19 mouse cellular contexts compared by ENCODE assay signal in genomic region chr1:156076474-156076873, GRCm38 (mm10). TPM values are rescaled to one million over a fixed set of nuclear protein-coding genes. Genes with fewer than 3 reads are reported as not detected.
DNase-seq lines count a peak whose midpoint lies in the region; ATAC-seq and TF ChIP-seq lines count a peak whose summit lies in the region.
"Had no signal": no experiment of that assay in that cellular context is flagged by ENCODE, and none has a peak within 500 bp of the region (broad histone marks: within the 10 kb centered on the region; RNA-seq: fewer than 3 reads in every experiment).

No protein-coding gene starts in this region.

- peaks cover 0 to 5% of the 10 kb centered on the region in 2 experiments; a peak in 1 of 4 replicates for H3K4me1 ChIP-seq in MEL (ENCODE audit: control insufficient read depth in 1 of 2, insufficient read depth in 2 of 2, low read length in 2 of 2)
- H3K4me1 ChIP-seq in kidney, adult 2 months (ENCODE audit: control insufficient read depth, insufficient read depth, low read length): 0 out of 2 replicates have a peak, but pooled peaks cover 3% of the 10 kb centered on the region
- H3K4me1 ChIP-seq: midbrain, embryonic 13.5 days; neural tube, embryonic 13.5 days had no signal

- no peak for TF ChIP-seq RAD21 in MEL (IDR thresholded peaks at IDR 0.05; ENCODE audit: low read depth, low read length)

- no peak for TF ChIP-seq CTCF in MEL (IDR thresholded peaks at IDR 0.05 in 2 of 3, conservative IDR thresholded peaks at IDR 0.05 in 1 of 3; ENCODE audit: control insufficient read depth in 1 of 3, insufficient read depth in 1 of 3, low read depth in 2 of 3, low read length in 3 of 3, poor library complexity in 1 of 3, severe bottlenecking in 1 of 3)
- no peak for TF ChIP-seq CTCF in kidney, adult 2 months (conservative IDR thresholded peaks at IDR 0.05; ENCODE audit: insufficient read depth, insufficient read length, low read depth, low read length)
- no peak for TF ChIP-seq CTCF in left cerebral cortex, adult 2 months (IDR thresholded peaks at IDR 0.05)

- WGBS in kidney, adult 2 months: 64% methylated on average over 4 of the region's 4 CpGs

- TF ChIP-seq EP300 in MEL (IDR thresholded peaks at IDR 0.05; ENCODE audit: low read depth in 1 of 2, low read length in 2 of 2): no peak

- H3K27me3 ChIP-seq in MEL (ENCODE audit: control insufficient read depth in 1 of 2, insufficient read depth in 2 of 2, low read length in 2 of 2): no peaks in the 10 kb centered on the region
- H3K27me3 ChIP-seq in kidney, adult 2 months (replicated peaks; ENCODE audit: control insufficient read depth, insufficient read depth, low read length): no peaks in the 10 kb centered on the region
- H3K27me3 ChIP-seq: liver, embryonic 13.5 days; midbrain, embryonic 13.5 days; neural tube, embryonic 13.5 days had no signal

- H3K9me3 ChIP-seq in MEL (replicated peaks; ENCODE audit: insufficient read depth, low read length): no peaks in the 10 kb centered on the region
- H3K9me3 ChIP-seq: liver, embryonic 13.5 days; midbrain, embryonic 13.5 days; neural tube, embryonic 13.5 days had no signal

- DNase-seq in CD4-positive, CD25-positive, alpha-beta regulatory T cell, adult 2 months (ENCODE audit: low read depth, low spot score): peak; percentile 21
- DNase-seq in MEL (ENCODE audit: low read depth, low spot score): peak; percentile 51
- peak; percentile 76 for DNase-seq in thymus, postnatal 14 days
- DNase-seq in kidney, adult 2 months: no peak
- no peak for DNase-seq in left cerebral cortex, adult 2 months (ENCODE audit: extremely low spot score in 1 of 2, low spot score in 2 of 2)
- DNase-seq in heart, adult 9 months (ENCODE audit: low spot score in 2 of 2): no peak
- DNase-seq: adrenal gland, postnatal 10 days; cerebellum, postnatal 10 days; heart, postnatal 14 days; kidney, postnatal 10 days; left cerebral cortex, postnatal 4 days; liver, embryonic 13.5 days had no signal

- ATAC-seq in CD4-positive, CD25-positive, alpha-beta regulatory T cell, adult 4 months: no peak
- peak; percentile 51 for ATAC-seq in megakaryocyte, adult 5-6 weeks (ENCODE audit: poor library complexity, severe bottlenecking)
- ATAC-seq: inflammation-experienced regulatory T-cells, adult 6 months; lung, postnatal 0 days; midbrain, embryonic 13.5 days had no signal

- no peaks in the 10 kb centered on the region for H3K79me2 ChIP-seq in MEL (ENCODE audit: control insufficient read depth, insufficient read depth, low read length, poor library complexity)

- intact Hi-C loops in left cerebral cortex, adult 2 months (cut with DNase I): no loop called here

- H3K27ac ChIP-seq in MEL (ENCODE audit: control insufficient read depth, low read depth, low read length): no peak overlapping the region
- H3K27ac ChIP-seq in kidney, adult 2 months (ENCODE audit: insufficient read depth, low read depth, low read length): no peak overlapping the region
- no peak overlapping the region for H3K27ac ChIP-seq in left cerebral cortex, adult 2 months
- H3K27ac ChIP-seq: liver, embryonic 13.5 days; midbrain, embryonic 13.5 days; neural tube, embryonic 13.5 days had no signal

- H3K4me3 ChIP-seq in MEL (ENCODE audit: control insufficient read depth in 1 of 2, insufficient read depth in 1 of 2, low read depth in 2 of 2, low read length in 2 of 2): no peak overlapping the region
- H3K4me3 ChIP-seq in kidney, adult 2 months (ENCODE audit: insufficient read depth, low read depth, low read length): no peak overlapping the region
- no peak overlapping the region for H3K4me3 ChIP-seq in left cerebral cortex, adult 2 months
- H3K4me3 ChIP-seq: erythroblast, embryonic 14.5 days; liver, embryonic 13.5 days; midbrain, embryonic 13.5 days; neural tube, embryonic 13.5 days had no signal

- H3K36me3 ChIP-seq in MEL (ENCODE audit: control insufficient read depth in 1 of 2, insufficient read depth in 2 of 2, low read length in 2 of 2): no peaks in the 10 kb centered on the region
- no peaks in the 10 kb centered on the region for H3K36me3 ChIP-seq in kidney, adult 2 months (ENCODE audit: control insufficient read depth, insufficient read depth, low read length)
- H3K36me3 ChIP-seq: liver, embryonic 13.5 days; midbrain, embryonic 13.5 days; neural tube, embryonic 13.5 days had no signal

- H3K9ac ChIP-seq in MEL (ENCODE audit: control insufficient read depth, low read depth, low read length, poor library complexity, severe bottlenecking): no peak overlapping the region
- H3K9ac ChIP-seq: liver, embryonic 13.5 days; midbrain, embryonic 13.5 days; neural tube, embryonic 13.5 days had no signal

- no peak for TF ChIP-seq POLR2A in MEL (IDR thresholded peaks at IDR 0.05; ENCODE audit: control insufficient read depth in 1 of 2, insufficient read depth in 1 of 2, low read depth in 1 of 2, low read length in 2 of 2, poor library complexity in 1 of 2)
- no peak for TF ChIP-seq POLR2A in kidney, adult 2 months (IDR thresholded peaks at IDR 0.05; ENCODE audit: low read depth, low read length)

TF ChIP-seq in MEL, 35 proteins besides CTCF, POLR2A, EP300 and RAD21:
- TF ChIP-seq ELF1 (IDR thresholded peaks at IDR 0.05; ENCODE audit: low read depth, low read length) (no peak), TBP (IDR thresholded peaks at IDR 0.05; ENCODE audit: low read depth, low read length) (no peak), GATA1 (IDR thresholded peaks at IDR 0.05; ENCODE audit: low read depth, low read length) (no peak), MAX (IDR thresholded peaks at IDR 0.05; ENCODE audit: low read length) (no peak), TAL1 (IDR thresholded peaks at IDR 0.05; ENCODE audit: low read length) (no peak), MYB (IDR thresholded peaks at IDR 0.05; ENCODE audit: low read depth, low read length) (no peak), MAFK (IDR thresholded peaks at IDR 0.05; ENCODE audit: borderline replicate concordance, low read depth, low read length) (no peak), POLR2AphosphoS5 (IDR thresholded peaks at IDR 0.05; ENCODE audit: borderline replicate concordance, low read depth, low read length) (no peak), ZMIZ1 (IDR thresholded peaks at IDR 0.05; ENCODE audit: low read depth, low read length) (no peak), E2F4 (IDR thresholded peaks at IDR 0.05; ENCODE audit: borderline replicate concordance, low read depth, low read length) (no peak), SMC3 (IDR thresholded peaks at IDR 0.05; ENCODE audit: low read depth, low read length) (no peak), MYC (IDR thresholded peaks at IDR 0.05; ENCODE audit: low read depth, low read length) (no peak), POLR2AphosphoS2 (IDR thresholded peaks at IDR 0.05; ENCODE audit: low read length) (no peak), USF2 (IDR thresholded peaks at IDR 0.05; ENCODE audit: borderline replicate concordance in 1 of 2, insufficient read depth in 1 of 2, low read depth in 1 of 2, low read length in 2 of 2) (no peak)

RNA-seq across cellular contexts. Expression of gene Tor1aip1, which starts 40.2 kb away (rescaled TPM):
- polyA plus RNA-seq in CD4-positive, CD25-positive, alpha-beta regulatory T cell, adult 4 months (2017; shearing (Covaris generic)): 100 to 1,000 TPM in 1 of 2 experiments, 10 to 100 TPM in 1; 86.3 to 108 TPM
- total RNA-seq in MEL (2012; rRNA removed): 11.4 and 13.1 TPM in 2 replicates
- polyA plus RNA-seq in MEL (2012; ENCODE audit: insufficient read depth in 1 of 2, insufficient read length in 2 of 2, low read depth in 1 of 2, low replicate concordance in 2 of 2, missing spikeins in 1 of 2): 10 to 100 TPM in 1 of 2 experiments, not detected in 1; 22.9 TPM
- total RNA-seq in megakaryocyte, adult 5-6 weeks (2015): 152 and 164 TPM in 2 replicates
- 66.1 and 109 TPM in 2 replicates for total RNA-seq in megakaryocyte, adult 5-6 weeks (2017)
- 32.5 and 35.3 TPM in 2 replicates for polyA plus RNA-seq in kidney, adult 2 months (2012; rRNA removed)
- total RNA-seq in left cerebral cortex, adult 2 months (2021): 10 to 100 TPM; 28.5 to 31.2 TPM

RNA-seq across cellular contexts. Expression of gene Tor1aip2, which starts 41.3 kb away (rescaled TPM):
- polyA plus RNA-seq in CD4-positive, CD25-positive, alpha-beta regulatory T cell, adult 4 months (2017; shearing (Covaris generic)): 10 to 100 TPM; 38.3 to 43.9 TPM
- 37.7 and 47.1 TPM in 2 replicates for total RNA-seq in MEL (2012; rRNA removed)
- polyA plus RNA-seq in MEL (2012; ENCODE audit: insufficient read depth in 1 of 2, insufficient read length in 2 of 2, low read depth in 1 of 2, low replicate concordance in 2 of 2, missing spikeins in 1 of 2): 10 to 100 TPM in 1 of 2 experiments, not detected in 1; 48.1 TPM
- 67.4 and 71.1 TPM in 2 replicates for total RNA-seq in megakaryocyte, adult 5-6 weeks (2015)
- total RNA-seq in megakaryocyte, adult 5-6 weeks (2017): 36.6 and 38.4 TPM in 2 replicates
- polyA plus RNA-seq in kidney, adult 2 months (2012; rRNA removed): 84.6 and 85.7 TPM in 2 replicates
- total RNA-seq in left cerebral cortex, adult 2 months (2021): 10 to 100 TPM; 45.2 to 47.9 TPM

Comparison
In these comparisons a context has a peak if more than half of its experiments do, and no peak if none do; other contexts are left out.
1. DNase-seq: peak in CD4-positive, CD25-positive, alpha-beta regulatory T cell, adult 2 months (single experiment), MEL (single experiment) and thymus, postnatal 14 days (single experiment); none in kidney, adult 2 months (single experiment), left cerebral cortex, adult 2 months (0 of 2) and heart, adult 9 months (0 of 2).